Mouse (Mus musculus) liver, embryonic 12.5 days (tissue): ENCODE measurements around the gene Rab4b. TPM values are rescaled to one million over a fixed set of nuclear protein-coding genes. Genes with fewer than 3 reads are reported as not detected.

Experiments used
- microRNA counts: library from miRNA; unstranded; fragments of <30 nt; microRNA quantifications from one replicate; lab custom pipeline; 2017
- microRNA-seq: library from miRNA; unstranded; fragments of <30 nt; microRNA quantifications from one replicate; pipeline ENCODE4, GENCODE M21; 2017
- polyA plus RNA-seq: library from polyadenylated mRNA; unstranded; fragments of >200 nt; fragmentation: Nextera tagmentation; extraction: Ambion mirVana; gene quantifications from 2 replicates; pipeline ENCODE4 v1.2.1, GENCODE M21; 2016

Rab4b gene
- polyA plus RNA-seq, 1 experiment from 2014 or later: 32.4 TPM

MicroRNAs within 50 kb of the gene (microRNA counts, 519-probe panel; counts per million panel counts)
- 582 counts per million, percentile 70 among the panel's probes with 10 or more counts for microRNA mmu-miR-1191 (lab: Ali Mortazavi, UCI)

Small RNAs within 50 kb of the gene (microRNA-seq; reads per million reads assigned to microRNA genes)
- gene Mir1191: 16.9 reads per million, percentile 29 among the genes with 10 or more reads in this experiment
- gene Mir3101: not detected

Other genes starting within 250 kb of the Rab4b start
- gene Cyp2a22, start 239.5 kb downstream of the Rab4b start, polyA plus RNA-seq: not detected in 2 replicates
- gene Cyp2a12, start 149.8 kb downstream of the Rab4b start, polyA plus RNA-seq: 0.32 and 0.42 TPM in 2 replicates
- not detected in 2 replicates for gene Cyp2f2, start 59.0 kb downstream of the Rab4b start, polyA plus RNA-seq
- gene Cyp2t4, start 25.2 kb downstream of the Rab4b start, polyA plus RNA-seq: not detected in 2 replicates
- 39.9 and 41.9 TPM in 2 replicates for gene Egln2, start 12.1 kb downstream of the Rab4b start, polyA plus RNA-seq
- 0.24 TPM in 1 of 2 replicates, not detected in the other for gene Gm21983, start 2.2 kb upstream of the Rab4b start, polyA plus RNA-seq
- 0.29 and 0.45 TPM in 2 replicates for gene Mia, start 2.3 kb upstream of the Rab4b start, polyA plus RNA-seq
- gene BC024978, start 16.9 kb upstream of the Rab4b start, polyA plus RNA-seq: 1.5 TPM in 2 replicates
- 150 and 163 TPM in 2 replicates for gene Snrpa, start 17.4 kb upstream of the Rab4b start, polyA plus RNA-seq
- gene Itpkc, start 49.8 kb upstream of the Rab4b start, polyA plus RNA-seq: 3.5 and 4.1 TPM in 2 replicates
- 14.2 and 15.7 TPM in 2 replicates for gene Coq8b, start 54.1 kb upstream of the Rab4b start, polyA plus RNA-seq
- 3.9 and 4.0 TPM in 2 replicates for gene Numbl, start 79.5 kb upstream of the Rab4b start, polyA plus RNA-seq
- 5.7 TPM in 2 replicates for gene Ltbp4, start 158.8 kb upstream of the Rab4b start, polyA plus RNA-seq
- gene Shkbp1, start 177.1 kb upstream of the Rab4b start, polyA plus RNA-seq: 32.1 and 36.1 TPM in 2 replicates
- gene Gm20479, start 178.5 kb upstream of the Rab4b start, polyA plus RNA-seq: not detected in 2 replicates